Comparison of ENCODE assay signal across 9 mouse cellular contexts in genomic region chr1:169916659-169917058, GRCm38 (mm10). TPM values are rescaled to one million over a fixed set of nuclear protein-coding genes. Genes with fewer than 3 reads are reported as not detected.
DNase-seq lines count a peak whose midpoint lies in the region; ATAC-seq and TF ChIP-seq lines count a peak whose summit lies in the region.
"Had no signal": no experiment of that assay in that cellular context is flagged by ENCODE, and none has a peak within 500 bp of the region (broad histone marks: within the 10 kb centered on the region; RNA-seq: fewer than 3 reads in every experiment).

No protein-coding gene starts in this region.

- H3K27ac ChIP-seq in liver, adult 2 months (replicated peaks; ENCODE audit: insufficient read depth, low read depth, low read length): no peak overlapping the region
- no peak overlapping the region for H3K27ac ChIP-seq in liver, postnatal 0 days (ENCODE audit: low read depth)
- H3K27ac ChIP-seq in embryonic facial prominence, embryonic 14.5 days (replicated peaks; ENCODE audit: low read depth, low read length): no peak overlapping the region
- H3K27ac ChIP-seq in neural tube, embryonic 15.5 days (replicated peaks): peak overlapping the region; percentile 37; the same call in 1 of the 2 replicates

- peaks cover 4% of the 10 kb centered on the region for H3K4me1 ChIP-seq in liver, adult 2 months (ENCODE audit: control insufficient read depth, insufficient read depth, low read length)
- H3K4me1 ChIP-seq in liver, postnatal 0 days (ENCODE audit: insufficient read depth): 0 out of 2 replicates have a peak, but pooled peaks cover 3% of the 10 kb centered on the region
- H3K4me1 ChIP-seq in embryonic facial prominence, embryonic 14.5 days (ENCODE audit: control insufficient read depth, insufficient read depth, low read length): no peaks in the 10 kb centered on the region
- peaks cover 18% of the 10 kb centered on the region for H3K4me1 ChIP-seq in neural tube, embryonic 15.5 days

- TF ChIP-seq EP300 in liver, postnatal 0 days (IDR thresholded peaks at IDR 0.05; ENCODE audit: low read depth): no peak

- H3K4me2 ChIP-seq in liver, postnatal 0 days (ENCODE audit: low read depth, low read length): no peak overlapping the region
- no peak overlapping the region for H3K4me2 ChIP-seq in embryonic facial prominence, embryonic 14.5 days (ENCODE audit: low read depth, low read length)
- no peak overlapping the region for H3K4me2 ChIP-seq in neural tube, embryonic 15.5 days

- no peak overlapping the region for H3K4me3 ChIP-seq in liver, adult 2 months (ENCODE audit: insufficient read depth, low read depth, low read length)
- no peak overlapping the region for H3K4me3 ChIP-seq in liver, postnatal 0 days (ENCODE audit: low read depth, low read length)
- no peak overlapping the region for H3K4me3 ChIP-seq in embryonic facial prominence, embryonic 14.5 days (ENCODE audit: low read depth, low read length)
- H3K4me3 ChIP-seq in neural tube, embryonic 15.5 days (replicated peaks): no peak overlapping the region

- H3K9ac ChIP-seq in liver, adult 2 months (ENCODE audit: low read depth, low read length): no peak overlapping the region
- H3K9ac ChIP-seq in liver, postnatal 0 days (replicated peaks): no peak overlapping the region
- H3K9ac ChIP-seq in embryonic facial prominence, embryonic 14.5 days (ENCODE audit: low read depth, low read length): no peak overlapping the region
- H3K9ac ChIP-seq in neural tube, embryonic 15.5 days (replicated peaks): no peak overlapping the region

- no peaks in the 10 kb centered on the region for H3K79me2 ChIP-seq in liver, adult 2 months (ENCODE audit: control insufficient read depth, insufficient read depth, low read length)

- intact Hi-C loops in left cerebral cortex, postnatal 36 days (cut with DNase I): loop anchor here (5.0 kb wide), 1 partner anchor 169 kb away; the partner anchor contains the start of gene Rgs4

- 71% methylated on average over 7 of the region's 7 CpGs for WGBS in liver, adult 2 months
- 61% methylated on average over 7 of the region's 7 CpGs for WGBS in liver, postnatal 0 days (ENCODE audit: insufficient replicate concordance)
- 32% methylated on average over 7 of the region's 7 CpGs for WGBS in embryonic facial prominence, embryonic 14.5 days
- WGBS in neural tube, embryonic 15.5 days: 36% methylated on average over 7 of the region's 7 CpGs

- no peak for TF ChIP-seq CTCF in liver, adult 2 months (IDR thresholded peaks at IDR 0.05; ENCODE audit: low read depth, low read length)
- no peak for TF ChIP-seq CTCF in liver, postnatal 0 days (IDR thresholded peaks at IDR 0.05; ENCODE audit: low read depth)

- no peaks in the 10 kb centered on the region for H3K9me3 ChIP-seq in liver, postnatal 0 days (ENCODE audit: low read length)
- no peaks in the 10 kb centered on the region for H3K9me3 ChIP-seq in embryonic facial prominence, embryonic 14.5 days (ENCODE audit: control insufficient read depth, low read length)
- no peaks in the 10 kb centered on the region for H3K9me3 ChIP-seq in neural tube, embryonic 15.5 days (replicated peaks)

- H3K36me3 ChIP-seq in liver, adult 2 months (ENCODE audit: control insufficient read depth, insufficient read depth, low read length): no peaks in the 10 kb centered on the region
- no peaks in the 10 kb centered on the region for H3K36me3 ChIP-seq in liver, postnatal 0 days (replicated peaks; ENCODE audit: insufficient read depth, low read length)
- H3K36me3 ChIP-seq in embryonic facial prominence, embryonic 14.5 days (ENCODE audit: control insufficient read depth, insufficient read depth, low read length): no peaks in the 10 kb centered on the region
- H3K36me3 ChIP-seq in neural tube, embryonic 15.5 days: no peaks in the 10 kb centered on the region

- no peak for ATAC-seq in liver, postnatal 0 days
- ATAC-seq in embryonic facial prominence, embryonic 14.5 days (ENCODE audit: low read depth): peak; percentile 81; the same call in 1 of the 2 replicates
- ATAC-seq in neural tube, embryonic 15.5 days (ENCODE audit: low FRiP score): peak; percentile 28; the same call in 1 of the 2 replicates

- no peak for TF ChIP-seq POLR2A in liver, adult 2 months (IDR thresholded peaks at IDR 0.05; ENCODE audit: extremely low read depth, insufficient read depth, low read length)

- DNase-seq in liver, adult 2 months (ENCODE audit: extremely low read depth, low read depth, low spot score): peak; percentile 40
- no peak for DNase-seq in liver, postnatal 0 days
- peak; percentile 75 for DNase-seq in embryonic facial prominence, embryonic 14.5 days (ENCODE audit: low spot score)
- peak; percentile 41 for DNase-seq in heart, postnatal 4 days
- no peak for DNase-seq in left cerebral cortex, postnatal 36 days (ENCODE audit: low spot score in 2 of 2)
- no peak for DNase-seq in natural killer cell, adult 2 months (ENCODE audit: low spot score in 2 of 2)
- no peak for DNase-seq in right cerebral cortex, postnatal 4 days

- H3K27me3 ChIP-seq in liver, adult 2 months (ENCODE audit: control insufficient read depth, insufficient read depth, low read length): no peaks in the 10 kb centered on the region
- H3K27me3 ChIP-seq in liver, postnatal 0 days (ENCODE audit: insufficient read depth, low read length): no peaks in the 10 kb centered on the region
- H3K27me3 ChIP-seq in embryonic facial prominence, embryonic 14.5 days (replicated peaks; ENCODE audit: control insufficient read depth, insufficient read depth, low read length): no peaks in the 10 kb centered on the region
- peaks cover 7% of the 10 kb centered on the region; the same call in 1 of the 2 replicates for H3K27me3 ChIP-seq in neural tube, embryonic 15.5 days (replicated peaks)

RNA-seq across cellular contexts. Expression of gene Ccdc190, which starts 11.8 kb away (rescaled TPM):
- not detected in 2 replicates for total RNA-seq in liver, adult 2 months (2014; rRNA removed)
- not detected in 2 replicates for polyA plus RNA-seq in liver, adult 2 months (2012; rRNA removed)
- polyA plus RNA-seq in liver, postnatal 0 days (2015; fragmentation: Nextera tagmentation; extraction: Ambion mirVana): not detected in 2 replicates
- polyA plus RNA-seq in embryonic facial prominence, embryonic 14.5 days (2014; fragmentation: Nextera tagmentation; extraction: Ambion mirVana): 0.42 and 0.50 TPM in 2 replicates
- total RNA-seq in heart, postnatal 4 days (2021): not detected
- polyA plus RNA-seq in neural tube, embryonic 15.5 days (2015; fragmentation: Nextera tagmentation; extraction: Ambion mirVana): 3.0 and 3.5 TPM in 2 replicates
- total RNA-seq in left cerebral cortex, postnatal 36 days (2021): 10 to 100 TPM; 16.0 to 16.6 TPM
- total RNA-seq: hematopoietic stem cell, adult 5-6 weeks had no signal

RNA-seq across cellular contexts. Expression of gene Hsd17b7, which starts 52.4 kb away (rescaled TPM):
- 34.8 and 41.3 TPM in 2 replicates for total RNA-seq in liver, adult 2 months (2014; rRNA removed)
- polyA plus RNA-seq in liver, adult 2 months (2012; rRNA removed): 22.1 and 24.7 TPM in 2 replicates
- polyA plus RNA-seq in liver, postnatal 0 days (2015; fragmentation: Nextera tagmentation; extraction: Ambion mirVana): 20.8 and 25.7 TPM in 2 replicates
- polyA plus RNA-seq in embryonic facial prominence, embryonic 14.5 days (2014; fragmentation: Nextera tagmentation; extraction: Ambion mirVana): 13.9 and 18.0 TPM in 2 replicates
- total RNA-seq in heart, postnatal 4 days (2021): 10 to 100 TPM; 30.9 to 34.2 TPM
- 25.6 and 27.5 TPM in 2 replicates for polyA plus RNA-seq in neural tube, embryonic 15.5 days (2015; fragmentation: Nextera tagmentation; extraction: Ambion mirVana)
- total RNA-seq in left cerebral cortex, postnatal 36 days (2021): 10 to 100 TPM; 14.4 to 14.5 TPM

Comparison
In these comparisons a context has a peak if more than half of its experiments do, and no peak if none do; other contexts are left out.
1. DNase-seq: peak in liver, adult 2 months (single experiment), embryonic facial prominence, embryonic 14.5 days (single experiment) and heart, postnatal 4 days (single experiment); none in liver, postnatal 0 days (single experiment), left cerebral cortex, postnatal 36 days (0 of 2), natural killer cell, adult 2 months (0 of 2) and right cerebral cortex, postnatal 4 days (single experiment).